Mouse (Mus musculus): ENCODE results near the gene Enpp3.

DNA sequence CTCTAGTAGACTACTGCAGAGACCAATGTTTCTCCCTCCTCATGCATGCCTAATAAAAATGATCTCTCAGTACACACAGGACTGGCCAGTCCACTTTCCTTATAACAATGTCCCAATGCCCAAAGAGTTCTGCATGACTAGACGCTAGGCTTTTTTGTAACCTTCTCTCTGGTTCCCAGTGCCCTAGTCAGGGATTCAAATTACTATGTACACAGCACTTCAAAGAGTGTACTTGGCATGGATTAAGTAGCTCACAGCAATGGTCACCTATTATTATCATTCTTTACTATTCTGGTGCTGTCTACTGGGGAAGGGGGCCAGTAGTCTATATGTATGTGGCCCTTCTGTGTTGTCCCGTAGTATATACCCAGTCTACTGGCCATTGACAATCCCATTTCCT is 40.8 kb downstream of the Enpp3 start:
- TF ChIP-seq CTCF (IDR thresholded peaks at IDR 0.05; ENCODE audit: extremely low read depth, insufficient read length, insufficient replicate concordance, low read depth, low read length) (no peak), POLR2A (IDR thresholded peaks at IDR 0.05; ENCODE audit: low read depth, low read length) (no peak)

Data from small intestine, adult 2 months (tissue).